Mouse (Mus musculus): ENCODE measurements around the gene Manbal.

Manbal gene

DNA sequence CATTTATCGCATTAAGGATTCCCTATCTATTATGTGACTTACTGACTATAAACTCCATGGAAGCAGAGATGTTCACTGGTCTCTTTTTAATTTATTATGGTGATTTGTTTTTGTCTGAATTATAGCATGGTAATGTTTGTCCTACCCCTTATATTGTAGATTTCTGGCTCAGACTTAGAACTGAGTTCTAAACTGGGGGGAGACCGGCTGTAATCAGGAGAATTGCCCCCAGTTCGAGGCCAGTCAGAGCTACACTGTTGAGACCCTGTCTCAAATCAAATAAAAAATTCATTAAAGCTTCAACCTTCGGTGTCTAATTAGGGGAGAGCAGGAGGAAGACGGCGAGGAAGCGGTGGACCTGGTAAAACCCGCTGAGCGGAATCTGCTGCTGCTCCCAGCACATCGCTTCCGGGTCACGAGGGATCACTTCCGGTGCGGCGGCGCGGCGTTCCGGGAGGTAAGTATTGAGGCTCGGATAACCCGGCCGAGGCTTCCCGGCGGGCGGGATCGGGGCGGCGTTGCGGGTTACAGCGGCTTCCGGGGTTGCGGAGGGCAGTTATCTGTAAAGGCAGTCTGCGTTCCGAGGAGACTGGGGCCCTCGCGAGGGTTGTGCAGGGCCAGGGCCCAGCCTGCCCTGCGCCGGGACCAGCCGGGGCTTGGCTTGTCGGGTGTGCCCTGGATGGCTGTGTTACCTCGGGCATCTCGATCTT lies at the start of gene Manbal:
Manbal (plus strand) TSS at position 411 of the 710 bp plus-strand sequence.
- DNase-seq (ENCODE audit: low read depth, low spot score) = peak; percentile 90

DNA sequence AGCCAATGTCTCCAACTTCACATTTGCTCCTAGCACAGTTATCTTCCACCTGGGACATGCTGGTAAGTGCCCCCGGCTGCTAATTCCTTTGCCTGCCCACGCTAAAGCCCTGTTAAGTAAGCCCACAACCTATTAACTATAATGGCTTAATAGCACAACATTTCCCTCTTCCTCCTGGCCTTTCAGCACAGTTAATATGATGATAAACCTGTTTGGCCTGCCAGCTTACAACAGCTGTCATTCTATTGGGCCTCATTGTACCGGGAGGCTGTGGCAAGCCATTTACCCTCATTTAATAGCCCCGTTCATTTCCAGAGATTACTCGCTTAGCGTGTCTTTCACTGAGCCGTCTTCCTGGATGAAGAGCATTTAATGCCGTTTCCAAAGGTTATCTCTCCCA lies 47.3 kb upstream of the Manbal start:
- no peak for DNase-seq (ENCODE audit: low read depth, low spot score)

DNA sequence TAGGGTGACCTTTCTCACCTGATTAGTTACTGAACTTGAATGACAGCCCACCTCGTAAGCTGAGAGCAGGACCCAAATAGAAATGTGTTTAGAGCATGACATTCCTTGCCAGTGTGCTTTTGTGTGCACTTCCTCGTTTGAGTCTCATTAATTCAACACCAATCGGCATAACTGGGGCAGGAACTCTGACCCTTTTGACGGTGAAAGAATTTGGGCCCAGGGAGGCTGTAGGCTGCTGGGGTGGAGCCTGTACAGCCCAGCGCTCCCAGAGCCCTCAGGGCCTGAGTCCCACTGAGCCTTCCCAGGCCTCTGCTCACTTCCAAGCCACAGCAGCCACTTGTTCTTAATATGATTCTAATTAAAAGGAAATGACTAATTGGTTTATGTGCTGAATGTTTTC lies 46.5 kb upstream of the Manbal start:
- no peak for DNase-seq (ENCODE audit: low read depth, low spot score)

DNA sequence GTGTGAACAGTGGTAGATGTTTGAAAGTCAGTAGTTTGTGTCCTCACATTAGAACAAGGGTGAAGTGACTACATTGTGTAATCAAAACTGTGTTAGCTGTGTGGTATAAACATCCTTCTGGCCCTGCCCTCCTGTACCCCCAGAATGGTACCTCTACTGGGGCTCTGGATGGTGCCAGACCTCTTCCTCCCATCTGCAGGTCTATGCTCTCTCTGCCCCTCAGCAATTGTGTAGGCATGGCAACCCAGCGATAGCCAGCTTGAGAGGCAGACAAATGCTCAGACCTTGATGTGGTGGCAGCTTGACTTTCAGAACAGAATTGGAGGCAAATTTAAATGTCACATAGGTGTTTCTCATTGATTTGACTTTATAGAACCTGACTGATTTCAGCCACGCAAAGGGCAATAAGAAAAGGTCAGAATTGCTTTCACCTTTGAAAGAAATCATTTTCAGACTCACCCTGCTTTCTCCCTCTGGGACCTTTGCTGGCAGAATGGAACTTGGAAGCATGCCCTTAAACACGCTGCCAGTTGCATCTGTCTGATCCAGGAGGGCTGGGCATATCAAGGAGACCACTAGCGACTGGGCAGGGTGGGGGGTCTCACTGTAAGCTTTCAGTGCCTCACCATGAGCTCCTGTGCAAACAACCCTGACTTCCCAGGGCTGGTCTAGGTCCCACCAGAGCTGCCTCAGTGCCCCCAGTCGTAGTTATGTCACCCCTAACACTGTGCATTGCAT lies 45.2 kb upstream of the Manbal start:
- no peak for DNase-seq (ENCODE audit: low read depth, low spot score)

DNA sequence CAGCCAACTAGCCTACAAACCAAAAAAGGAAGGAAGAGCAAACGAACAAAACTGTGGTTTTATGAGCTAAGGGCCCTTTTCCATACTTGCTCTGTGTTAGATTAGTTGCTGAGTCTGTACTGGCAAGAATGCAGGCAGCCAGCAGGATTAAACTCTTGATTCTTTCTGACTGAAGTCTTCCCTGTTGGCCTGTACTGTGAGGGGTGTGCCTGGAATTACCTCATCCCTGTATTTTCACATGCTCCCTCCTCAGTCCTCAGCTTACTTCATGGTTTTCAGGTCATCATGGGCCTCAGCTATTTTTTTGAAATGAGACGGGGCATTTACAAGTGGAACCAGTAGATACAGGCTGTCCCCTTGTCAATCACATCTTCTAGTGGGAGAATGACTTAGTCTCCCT lies 42.2 kb upstream of the Manbal start:
- DNase-seq (ENCODE audit: low read depth, low spot score) = no peak

DNA sequence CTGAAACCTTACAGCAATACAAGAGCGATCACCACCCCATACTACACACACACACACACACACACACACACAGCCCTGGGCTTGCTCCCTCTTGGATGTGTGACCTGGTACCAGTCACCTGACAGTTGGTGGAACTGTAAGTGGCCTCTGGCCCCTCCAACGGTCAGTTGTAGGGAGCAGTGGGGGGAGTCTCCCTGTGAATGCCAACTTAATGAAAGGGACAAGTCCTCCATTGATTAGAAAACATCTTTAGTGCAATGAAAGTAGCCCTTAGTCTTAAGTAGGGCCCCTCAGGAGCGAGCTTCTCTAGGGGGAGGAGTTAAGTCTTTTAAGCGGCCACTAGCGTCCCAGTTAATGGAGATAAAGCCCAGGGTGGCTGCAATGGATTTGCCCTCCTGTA lies 39.3 kb upstream of the Manbal start:
- no peak for DNase-seq (ENCODE audit: low read depth, low spot score)

DNA sequence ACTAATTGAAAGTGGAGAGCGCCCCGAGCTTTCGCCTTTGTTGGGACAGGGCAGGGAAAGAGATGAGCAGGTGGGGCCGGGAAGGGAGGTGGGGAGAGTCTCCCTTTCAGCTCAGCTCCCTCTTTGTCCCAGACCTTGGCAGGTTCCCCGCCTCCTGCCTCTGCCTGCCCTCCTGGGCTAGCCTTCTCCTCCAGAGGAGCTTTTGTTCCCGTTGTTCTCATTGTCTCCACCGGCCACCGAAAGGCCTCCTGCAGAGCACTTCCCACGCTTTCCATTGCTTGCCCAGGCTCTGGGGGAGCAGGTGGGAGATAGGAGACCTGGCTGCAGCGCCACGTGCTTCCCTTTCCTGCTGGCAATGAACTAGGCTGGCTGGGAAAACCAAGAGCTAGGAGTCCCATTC lies 38.8 kb upstream of the Manbal start:
- DNase-seq (ENCODE audit: low read depth, low spot score) = no peak

DNA sequence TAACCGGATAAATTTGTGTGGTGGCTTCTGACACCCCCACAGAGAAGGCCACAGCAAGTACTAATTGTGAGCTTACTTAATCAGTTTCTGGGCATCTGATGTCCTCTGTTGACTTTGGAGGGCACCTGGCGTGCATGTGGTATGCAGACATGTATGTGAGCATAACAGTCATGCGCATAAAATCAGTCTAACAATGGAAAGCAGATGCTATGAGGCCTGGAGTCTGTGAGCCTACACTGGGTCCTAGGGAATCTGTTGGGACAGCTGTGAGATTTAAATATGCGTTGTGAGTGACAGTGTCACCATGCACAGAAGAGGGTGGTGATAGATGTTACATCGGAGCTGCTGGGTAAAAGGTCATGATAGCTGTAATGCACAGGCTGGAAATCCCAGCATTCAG lies 35.3 kb upstream of the Manbal start:
- DNase-seq (ENCODE audit: low read depth, low spot score) = no peak

DNA sequence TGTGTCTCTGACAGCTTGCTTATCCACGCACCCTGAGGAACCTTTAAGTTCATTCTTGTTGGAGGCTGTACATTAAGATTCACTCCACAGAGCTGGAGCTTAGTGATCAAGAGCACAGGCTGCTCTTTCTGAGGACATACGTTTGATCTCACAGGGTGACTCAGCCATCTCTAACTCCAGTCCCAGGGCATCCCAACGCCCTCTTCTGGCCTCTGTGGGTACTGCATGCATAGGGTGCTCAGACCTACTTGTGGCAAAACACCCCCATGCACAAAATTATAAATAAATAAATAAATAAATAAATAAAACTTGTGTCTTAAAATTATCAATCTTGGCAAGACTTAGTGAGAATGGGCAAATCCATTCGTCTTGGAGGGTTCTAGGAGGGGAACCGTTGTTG lies 28.7 kb upstream of the Manbal start:
- peak; percentile 67 for DNase-seq (ENCODE audit: low read depth, low spot score)

DNA sequence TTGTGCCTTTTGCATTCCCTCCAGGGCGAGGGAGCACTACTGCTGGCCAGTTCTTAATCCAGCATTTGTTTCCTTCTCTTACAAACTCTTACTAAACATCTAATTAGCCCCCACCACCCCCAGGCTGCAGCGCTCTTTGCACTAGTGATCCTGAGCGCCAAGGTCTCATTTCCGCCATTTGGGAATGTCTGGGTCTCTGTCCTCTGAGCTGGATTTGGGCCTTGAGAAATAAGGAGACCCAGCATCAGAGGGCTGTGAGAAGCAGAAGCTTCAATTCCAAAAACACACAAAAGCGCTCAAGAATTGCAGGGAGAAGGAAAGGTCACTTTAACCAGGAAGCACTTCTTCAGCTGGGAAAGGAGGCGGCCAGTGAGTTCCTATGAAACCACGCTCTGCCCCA lies 27.9 kb upstream of the Manbal start:
- DNase-seq (ENCODE audit: low read depth, low spot score) = no peak

DNA sequence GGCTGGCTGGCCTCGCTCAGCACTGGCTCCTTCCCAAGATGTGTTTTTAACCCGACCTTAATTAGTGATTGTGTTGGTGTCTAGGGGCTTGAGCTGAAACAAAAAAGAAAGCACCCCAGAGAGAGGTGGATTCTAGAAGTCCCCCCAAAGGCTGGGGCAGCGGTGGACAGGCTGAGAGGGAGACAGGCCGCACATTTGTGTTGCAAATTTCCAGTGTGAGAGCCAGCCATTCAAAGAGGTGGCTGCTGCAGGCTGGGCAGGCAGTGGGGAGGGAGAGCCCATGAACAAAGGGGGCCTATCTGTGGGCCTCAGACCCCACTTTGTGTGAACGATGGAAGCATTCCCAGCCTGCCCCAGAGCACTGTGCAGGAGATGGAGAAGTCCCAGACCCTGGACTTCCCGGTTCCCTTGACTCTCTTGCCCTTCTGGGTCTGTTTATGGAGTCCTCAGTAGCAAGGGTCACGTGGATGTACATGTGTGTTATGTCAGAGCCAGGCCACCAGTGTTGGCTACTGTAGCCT lies 27.1 kb upstream of the Manbal start:
- no peak for DNase-seq (ENCODE audit: low read depth, low spot score)

DNA sequence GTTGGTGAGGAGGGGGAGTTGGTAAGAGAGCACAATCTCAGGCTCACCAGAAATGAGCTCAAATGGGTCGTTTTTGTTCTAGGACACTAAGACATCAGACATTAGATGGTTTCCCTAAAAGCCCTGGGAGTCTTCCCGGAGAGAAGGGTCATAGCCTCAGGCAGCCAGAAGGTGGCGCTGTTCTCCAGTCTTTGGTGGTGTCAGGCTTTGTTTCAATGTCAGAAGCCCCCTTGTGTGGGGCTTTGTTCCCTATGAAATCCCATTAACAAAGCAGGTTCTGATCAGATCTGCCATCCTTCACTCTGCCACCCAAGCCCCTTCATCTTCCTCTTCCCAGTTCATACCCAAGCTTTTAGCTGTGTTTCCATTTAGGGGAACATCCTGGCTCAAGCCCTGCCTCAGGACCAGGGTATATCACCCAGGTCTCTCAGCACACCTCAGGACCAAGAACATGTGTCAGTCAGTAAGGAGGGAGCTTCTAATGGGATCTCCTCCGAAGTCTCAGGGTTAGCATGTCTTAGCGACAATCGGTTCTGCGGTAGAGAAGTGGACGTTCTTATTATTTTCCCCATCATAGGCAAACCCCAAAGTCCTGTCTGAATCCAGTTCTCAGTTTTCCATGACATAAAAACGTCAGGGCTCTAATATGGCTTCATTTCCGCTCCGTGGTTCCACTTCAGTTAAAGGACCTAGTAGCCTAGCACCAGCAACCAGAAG lies 25.7 kb upstream of the Manbal start:
- DNase-seq (ENCODE audit: low read depth, low spot score) = peak; percentile 88

DNA sequence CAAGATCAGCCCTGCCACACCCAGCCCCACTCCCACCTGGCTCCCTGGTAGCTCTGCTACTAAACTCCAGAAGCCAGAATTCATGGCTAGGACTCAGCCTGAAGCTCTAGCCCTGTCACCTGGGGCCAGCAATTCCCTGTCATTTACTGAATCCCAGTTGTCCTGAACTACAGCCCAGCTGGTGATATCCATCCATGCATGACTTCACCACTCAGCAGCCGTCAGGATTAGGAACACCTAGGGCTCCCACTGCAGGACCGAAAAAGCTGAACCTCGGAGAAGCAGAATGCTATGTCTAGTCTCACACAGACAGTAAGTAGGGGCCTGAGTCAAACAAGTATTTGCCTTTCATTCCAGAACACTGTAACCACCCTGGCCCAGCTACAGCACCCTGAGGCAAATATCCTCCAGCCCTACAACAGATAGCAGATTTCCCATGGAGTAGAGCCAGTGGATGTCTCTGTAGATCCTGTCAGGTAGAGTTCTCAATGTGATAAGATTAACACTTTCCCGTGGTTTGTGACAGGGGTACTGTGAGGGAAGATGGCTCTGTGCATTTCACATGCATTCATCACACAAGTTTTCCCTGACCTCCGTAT lies 25.0 kb upstream of the Manbal start:
- DNase-seq (ENCODE audit: low read depth, low spot score) = no peak

DNA sequence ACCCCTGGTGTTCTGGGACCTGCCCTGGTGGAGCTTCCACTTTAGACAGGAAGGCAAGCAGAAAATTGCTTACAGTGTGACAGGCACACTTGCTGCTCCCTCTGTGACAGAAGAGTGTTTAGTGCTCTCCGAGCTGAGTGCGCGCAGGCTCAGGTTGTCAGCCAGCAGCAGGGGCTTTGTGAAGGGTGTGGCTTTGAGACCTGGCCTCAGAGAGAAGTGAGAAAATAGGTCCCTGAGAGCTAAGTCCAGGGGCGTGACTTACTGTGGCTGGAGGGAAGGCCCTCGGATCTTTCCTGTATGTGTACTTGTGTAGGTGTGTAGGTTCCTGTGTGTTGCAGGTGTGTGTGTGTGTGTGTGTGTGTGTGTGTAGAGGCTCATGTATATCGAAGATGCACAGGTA lies 24.1 kb upstream of the Manbal start:
- no peak for DNase-seq (ENCODE audit: low read depth, low spot score)

DNA sequence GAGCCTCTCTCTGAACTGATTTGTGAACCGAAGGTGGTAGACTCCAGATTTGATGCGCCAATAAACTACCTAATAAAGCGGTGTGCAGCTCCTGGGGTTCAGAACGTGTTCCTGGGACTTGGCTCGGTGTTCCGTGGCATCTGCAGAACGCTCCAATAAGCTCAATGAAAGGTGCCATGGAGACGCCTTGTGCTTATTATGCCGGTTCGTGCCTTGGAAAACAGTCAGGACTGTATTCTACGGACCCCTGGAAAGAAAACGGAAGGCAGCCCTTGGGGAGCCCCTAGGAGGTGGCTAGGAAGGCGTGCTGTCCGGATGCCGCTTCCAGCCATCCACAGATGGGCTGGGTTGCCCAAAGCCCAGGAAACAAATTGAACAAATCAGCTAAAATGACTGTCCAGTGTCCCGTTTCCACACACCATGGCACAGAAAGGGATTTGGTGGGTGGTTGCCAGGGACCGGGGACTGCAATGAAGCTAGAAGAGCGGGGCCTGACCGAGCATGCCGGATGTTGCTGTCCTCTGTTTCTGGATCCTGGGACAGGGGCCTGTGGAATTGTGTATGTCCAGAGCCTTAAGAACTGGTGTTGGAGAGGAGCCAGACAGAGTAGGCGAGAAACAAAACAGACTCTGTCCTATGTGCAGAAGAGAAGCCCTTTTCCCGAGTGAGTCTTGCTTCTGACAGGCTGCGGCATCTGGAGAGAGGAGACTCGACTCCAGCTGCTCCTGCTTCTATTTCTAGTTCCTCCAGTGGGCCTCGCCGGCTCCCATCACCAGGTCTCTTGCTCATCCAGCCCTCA lies 19.8 kb upstream of the Manbal start, which contains the start of gene Ghrh:
Ghrh (minus strand) TSS at position 146 of the 799 bp plus-strand sequence.
- DNase-seq (ENCODE audit: low read depth, low spot score) = no peak

DNA sequence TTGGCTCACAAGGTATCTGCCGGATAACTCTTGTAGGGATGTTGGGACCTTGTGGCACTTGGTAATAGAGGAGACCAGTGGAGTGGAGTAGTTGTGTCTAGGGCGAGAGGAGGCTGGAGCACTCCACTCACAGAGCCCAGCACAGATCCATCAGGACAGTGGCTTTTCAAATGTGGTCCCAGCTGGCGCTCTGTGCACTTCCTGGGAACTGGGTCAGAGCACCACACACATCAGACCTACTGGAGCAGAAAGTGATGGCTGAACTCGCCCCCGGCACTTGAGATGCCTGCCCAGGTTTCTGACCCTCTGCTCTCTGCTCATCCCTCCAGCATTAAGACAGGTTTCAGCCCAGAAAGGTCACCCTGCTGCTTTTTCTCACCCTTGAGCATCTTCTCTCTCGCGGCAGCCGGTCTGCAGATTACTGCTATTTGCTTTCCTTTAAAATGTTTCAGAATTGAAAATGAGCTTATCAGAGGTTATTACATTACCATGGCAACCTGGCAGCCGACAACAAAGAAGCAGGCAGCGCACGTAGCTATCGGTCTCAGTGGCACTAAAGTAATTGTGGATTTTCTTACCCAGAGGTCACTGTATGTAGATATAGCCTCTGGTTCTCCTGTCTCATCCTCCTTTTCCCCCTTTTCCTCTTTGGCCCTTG lies 18.1 kb upstream of the Manbal start:
- DNase-seq (ENCODE audit: low read depth, low spot score) = no peak

DNA sequence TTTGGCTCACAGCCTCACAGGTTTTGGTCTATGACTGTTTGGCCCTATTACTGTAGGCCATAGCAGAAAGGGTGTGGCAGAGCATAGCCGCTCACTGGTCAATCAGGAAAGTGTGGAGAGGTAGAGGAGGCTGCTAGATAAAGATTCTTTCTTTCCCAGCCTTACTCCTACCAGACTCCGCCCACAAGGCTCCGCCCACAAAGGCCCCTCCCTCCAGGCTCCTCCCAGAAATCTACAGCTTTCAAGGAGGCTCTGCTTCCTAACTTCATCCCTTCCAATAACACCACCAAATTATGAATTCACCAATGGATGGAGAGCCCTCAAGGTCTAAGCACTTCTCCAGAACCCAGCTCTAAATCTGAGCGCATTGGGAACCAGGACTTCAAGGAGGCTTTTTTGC lies 14.2 kb upstream of the Manbal start:
- no peak for DNase-seq (ENCODE audit: low read depth, low spot score)

DNA sequence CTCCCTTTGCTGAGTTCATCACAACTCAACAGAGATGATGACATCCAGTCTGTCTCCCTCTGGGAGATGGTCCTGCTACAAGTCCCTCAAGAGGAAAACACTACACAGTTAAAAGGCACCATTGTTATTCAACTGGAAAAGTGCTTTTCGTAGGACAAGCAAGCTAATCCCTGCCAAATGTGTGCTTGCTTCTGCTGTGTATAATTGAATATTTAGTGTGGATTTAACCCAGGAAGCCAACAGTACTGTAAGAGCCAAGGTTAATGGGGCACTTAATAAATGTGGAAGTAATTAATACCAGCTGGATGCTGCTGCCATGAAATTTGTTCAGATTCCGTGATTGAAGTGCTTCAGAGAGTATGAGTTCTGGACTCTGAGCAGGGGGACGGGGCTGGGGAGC lies 13.3 kb upstream of the Manbal start:
- no peak for DNase-seq (ENCODE audit: low read depth, low spot score)

DNA sequence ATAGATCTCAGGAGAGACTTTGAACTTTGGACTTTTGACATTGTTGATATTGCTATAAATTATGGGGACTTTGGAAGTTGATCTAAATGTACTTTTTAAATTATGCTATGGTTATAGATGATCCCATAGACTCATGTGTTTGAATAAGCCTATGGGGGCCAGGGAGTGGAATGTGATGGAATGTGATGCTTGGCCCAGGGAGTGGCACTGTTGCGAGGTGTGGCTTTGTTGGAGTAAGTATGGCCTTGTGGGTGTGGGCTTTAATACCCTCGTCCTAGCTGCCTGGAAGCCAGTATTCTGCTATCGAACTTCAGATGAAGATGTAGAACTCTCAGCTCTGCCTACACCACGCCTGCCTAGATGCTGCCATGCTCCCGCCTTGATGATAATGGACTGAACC lies 7.4 kb upstream of the Manbal start:
- no peak for DNase-seq (ENCODE audit: low read depth, low spot score)

DNA sequence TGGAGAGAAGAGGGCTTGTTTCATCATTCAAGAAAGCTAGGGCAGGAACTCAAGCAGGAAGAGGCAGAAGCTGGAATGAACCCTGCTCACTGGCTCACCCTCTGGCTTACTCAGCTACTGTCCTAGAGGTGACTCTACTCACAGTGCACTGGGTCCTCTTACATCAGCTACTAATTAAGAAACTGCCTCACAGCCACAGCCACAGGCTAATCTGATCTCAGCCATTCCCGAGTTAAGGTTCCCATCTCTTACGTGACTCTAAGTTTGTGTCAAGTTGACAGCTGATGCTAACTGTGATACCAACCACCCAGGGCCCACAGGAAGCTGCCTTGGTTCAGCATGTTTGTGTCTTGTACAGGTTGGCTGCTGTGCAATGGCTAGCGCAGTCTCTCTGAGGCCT lies 4.4 kb upstream of the Manbal start:
- no peak for DNase-seq (ENCODE audit: low read depth, low spot score)

DNA sequence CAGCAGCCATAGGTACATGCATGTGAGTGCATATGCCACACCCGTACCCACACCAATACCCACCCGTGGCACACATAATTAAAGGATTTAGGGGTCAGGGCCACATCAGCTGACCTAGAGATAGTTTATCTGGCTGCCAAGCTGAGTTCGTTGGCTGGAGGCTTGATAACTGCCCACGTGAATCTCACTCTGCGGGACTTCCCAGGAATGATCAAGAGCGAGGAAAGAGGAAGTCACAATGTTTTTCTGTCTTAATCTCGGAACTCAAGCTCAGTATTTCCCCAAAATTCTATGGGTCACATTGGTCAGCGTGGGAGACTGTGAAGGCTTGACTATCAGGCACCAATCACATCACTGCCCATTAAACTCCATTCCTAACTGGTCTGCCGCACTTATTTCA lies 632 bp upstream of the Manbal start:
- DNase-seq (ENCODE audit: low read depth, low spot score) = no peak
